Mouse (Mus musculus) MEL (cell line): ENCODE results near the gene Qrich1. TPM values are rescaled to one million over a fixed set of nuclear protein-coding genes. Genes with fewer than 3 reads are reported as not detected.

Source experiments
- DNase-seq: peaks from one replicate; pipeline ENCODE4 v3.0.0; 2011; ENCODE audit warnings: low read depth, low spot score
- H3K27ac ChIP-seq: 2 replicates; pipeline ENCODE4 v1.5.1; 2012; ENCODE audit warnings: low read depth, mild to moderate bottlenecking, control low read depth, low read length, moderate library complexity; ENCODE audit not compliant: control insufficient read depth
- H3K27me3 ChIP-seq, 2 experiments: fragments of 150-350 bp in 1 of 2; sonication (generic) in 1 of 2; 2 replicates each; pipeline ENCODE4 v1.6.1; 2012; ENCODE audit warnings: low read length in 2 of 2, mild to moderate bottlenecking in 2 of 2, improper control_type of control experiment in 1 of 2, moderate library complexity in 1 of 2; ENCODE audit not compliant: insufficient read depth in 2 of 2, control insufficient read depth in 1 of 2
- H3K36me3 ChIP-seq, 2 experiments: 2 replicates each; pipeline ENCODE4 v1.6.1; 2012 to 2014; ENCODE audit warnings: low read length in 2 of 2, improper control_type of control experiment in 1 of 2, inconsistent platforms in 1 of 2, mild to moderate bottlenecking in 1 of 2; ENCODE audit not compliant: insufficient read depth in 2 of 2, control insufficient read depth in 1 of 2
- H3K4me1 ChIP-seq, 2 experiments: fragments of 150-350 bp in 1 of 2; sonication (generic) in 1 of 2; 2 replicates each; pipeline ENCODE4 v1.6.1; 2012; ENCODE audit warnings: low read length in 2 of 2, improper control_type of control experiment in 1 of 2, mild to moderate bottlenecking in 1 of 2; ENCODE audit not compliant: insufficient read depth in 2 of 2, control insufficient read depth in 1 of 2
- H3K4me3 ChIP-seq, 2 experiments: fragments of 150-350 bp in 1 of 2; sonication (generic) in 1 of 2; 2 replicates each; pipeline ENCODE4 v1.5.1; 2012; ENCODE audit warnings: low read depth in 2 of 2, low read length in 2 of 2, mild to moderate bottlenecking in 2 of 2, moderate library complexity in 2 of 2, control low read depth in 1 of 2, improper control_type of control experiment in 1 of 2; ENCODE audit not compliant: control insufficient read depth in 1 of 2, insufficient read depth in 1 of 2
- H3K79me2 ChIP-seq: 2 replicates; pipeline ENCODE4 v1.6.1; 2012; ENCODE audit warnings: mild to moderate bottlenecking, low read length, moderate library complexity; ENCODE audit not compliant: control insufficient read depth, poor library complexity, insufficient read depth
- H3K9ac ChIP-seq: 2 replicates; pipeline ENCODE4 v1.6.1; 2012; ENCODE audit warnings: low read depth, mild to moderate bottlenecking, control low read depth, low read length, moderate library complexity; ENCODE audit not compliant: control insufficient read depth, poor library complexity, severe bottlenecking
- H3K9me3 ChIP-seq: fragments of 150-350 bp; sonication (generic); replicated peaks from 2 replicates; pipeline ENCODE4 v1.6.1; 2012; ENCODE audit warnings: mild to moderate bottlenecking, low read length, improper control_type of control experiment, moderate library complexity; ENCODE audit not compliant: insufficient read depth
- CHD2 ChIP-seq: IDR thresholded peaks from 2 replicates; pipeline ENCODE4 v1.6.1; 2011; ENCODE audit warnings: low read length, improper control_type of control experiment
- ETS1 ChIP-seq: IDR thresholded peaks from 2 replicates; pipeline ENCODE4 v1.6.1; 2012; ENCODE audit warnings: low read depth, mild to moderate bottlenecking, inconsistent platforms, low read length, improper control_type of control experiment, moderate library complexity
- GABPA ChIP-seq: IDR thresholded peaks from 2 replicates; pipeline ENCODE4 v1.6.1; 2012; ENCODE audit warnings: low read depth, mild to moderate bottlenecking, inconsistent platforms, low read length, improper control_type of control experiment, moderate library complexity
- JUND ChIP-seq: IDR thresholded peaks from 2 replicates; pipeline ENCODE4 v1.6.1; 2011; ENCODE audit warnings: low read depth, mild to moderate bottlenecking, improper control_type of control experiment, low read length
- KAT2A ChIP-seq: conservative IDR thresholded peaks from 2 replicates; pipeline ENCODE4 v1.6.1; 2012; ENCODE audit warnings: low read depth, low read length, improper control_type of control experiment, inconsistent platforms
- MAFK ChIP-seq: IDR thresholded peaks from 2 replicates; pipeline ENCODE4 v1.6.1; 2011; ENCODE audit warnings: low read depth, mild to moderate bottlenecking, low read length, improper control_type of control experiment, borderline replicate concordance
- MEF2A ChIP-seq: IDR thresholded peaks from 2 replicates; pipeline ENCODE4 v1.6.1; 2014; ENCODE audit warnings: low read depth, mild to moderate bottlenecking, inconsistent platforms, low read length, improper control_type of control experiment; ENCODE audit not compliant: poor library complexity, insufficient replicate concordance, severe bottlenecking; ENCODE audit errors: extremely low read depth
- MXI1 ChIP-seq: IDR thresholded peaks from 2 replicates; pipeline ENCODE4 v1.6.1; 2011; ENCODE audit warnings: mild to moderate bottlenecking, low read depth, low read length, improper control_type of control experiment
- POLR2A ChIP-seq, 2 experiments: IDR thresholded peaks; 2 replicates each; pipeline ENCODE4 v1.6.1; 2011 to 2012; ENCODE audit warnings: low read length in 2 of 2, mild to moderate bottlenecking in 2 of 2, control low read depth in 1 of 2, improper control_type of control experiment in 1 of 2, low read depth in 1 of 2, moderate library complexity in 1 of 2; ENCODE audit not compliant: control insufficient read depth in 1 of 2, insufficient read depth in 1 of 2, poor library complexity in 1 of 2
- POLR2AphosphoS2 ChIP-seq: IDR thresholded peaks from 2 replicates; pipeline ENCODE4 v1.6.1; 2011; ENCODE audit warnings: low read length, improper control_type of control experiment
- SIN3A ChIP-seq: IDR thresholded peaks from 2 replicates; pipeline ENCODE4 v1.6.1; 2012; ENCODE audit warnings: low read length, improper control_type of control experiment, inconsistent platforms
- TBP ChIP-seq: IDR thresholded peaks from 2 replicates; pipeline ENCODE4 v1.8.0; 2011; ENCODE audit warnings: low read depth, low read length, improper control_type of control experiment
- USF1 ChIP-seq: IDR thresholded peaks from 2 replicates; pipeline ENCODE4 v1.6.1; 2014; ENCODE audit warnings: low read depth, mild to moderate bottlenecking, inconsistent platforms, low read length, improper control_type of control experiment, moderate library complexity
- polyA plus RNA-seq, 2 experiments: library from polyadenylated mRNA; stranded (reverse) in 1 of 2; unstranded in 1 of 2; fragments of >175 nt in 1 of 2; fragments of >200 nt in 1 of 2; gene quantifications; 2 replicates each; pipeline versions ENCODE4 v1.2.1 to v1.2.4; 2012; ENCODE audit warnings: low replicate concordance in 2 of 2, low read depth in 1 of 2; ENCODE audit not compliant: insufficient read length in 2 of 2, insufficient read depth in 1 of 2, missing spikeins in 1 of 2
- total RNA-seq: library from RNA; depleted of rRNA; stranded (reverse); fragments of 300-350 nt; gene quantifications from 2 replicates; pipeline ENCODE4 v1.2.3, GENCODE M21; 2012

Qrich1 gene
- total and polyA plus RNA-seq, 3 experiments: 84.5 to 161 (median 126) TPM

GRCm38 (mm10) chr9:108489215-108489614, 27.4 kb upstream of the Qrich1 start:
- no peak overlapping the region for H3K9ac ChIP-seq
- H3K79me2 ChIP-seq: peaks cover 23% of the 10 kb centered on the region
- no peaks in the 10 kb centered on the region for H3K27me3 ChIP-seq
- H3K36me3 ChIP-seq: peaks cover 5 to 14% of the 10 kb centered on the region in 2 experiments; a peak in 3 of 4 replicates
- H3K4me1 ChIP-seq: peaks cover 4 to 9% of the 10 kb centered on the region in 2 experiments
- no peak overlapping the region for H3K4me3 ChIP-seq
- H3K27ac ChIP-seq: no peak overlapping the region
- DNase-seq: no peak
- no peaks in the 10 kb centered on the region for H3K9me3 ChIP-seq
- no peak for TF ChIP-seq ETS1
- TF ChIP-seq POLR2AphosphoS2: no peak
- no peak for TF ChIP-seq JUND
- TF ChIP-seq GABPA: no peak
- TF ChIP-seq POLR2A (IDR thresholded peaks at IDR 0.05; ENCODE audit: control insufficient read depth in 1 of 2, insufficient read depth in 1 of 2, low read depth in 1 of 2, low read length in 2 of 2, poor library complexity in 1 of 2): no peak
- no peak for TF ChIP-seq USF1
- no peak for TF ChIP-seq SIN3A
- no peak for TF ChIP-seq CHD2
- no peak for TF ChIP-seq MEF2A
- no peak for TF ChIP-seq KAT2A
- no peak for TF ChIP-seq MXI1
- TF ChIP-seq, all 39 proteins: peak for 0

- H3K9me3 ChIP-seq: no peaks in the 10 kb centered on the region
- peaks cover 4 to 9% of the 10 kb centered on the region in 2 experiments for H3K4me1 ChIP-seq
- DNase-seq: no peak
- peaks cover 23% of the 10 kb centered on the region for H3K79me2 ChIP-seq
- H3K27me3 ChIP-seq: no peaks in the 10 kb centered on the region
- TF ChIP-seq MAFK: no peak
- no peak for TF ChIP-seq CHD2
- TF ChIP-seq TBP: no peak
- H3K9ac ChIP-seq: peak overlapping the region; percentile 95
- peak overlapping the region; percentile 91 for H3K27ac ChIP-seq
- H3K36me3 ChIP-seq: peaks cover 5 to 14% of the 10 kb centered on the region in 2 experiments; a peak in 3 of 4 replicates
- H3K4me3 ChIP-seq: peak overlapping the region; percentile 92 to 93
These were observed 26.7 kb upstream of the Qrich1 start for GRCm38 (mm10) chr9:108489702-108490558.
